In genomic region chr2:69129425-69130210, GRCm38 (mm10) we compare ENCODE assay signal across 9 mouse cellular contexts. TPM values are rescaled to one million over a fixed set of nuclear protein-coding genes. Genes with fewer than 3 reads are reported as not detected.
DNase-seq lines count a peak whose midpoint lies in the region; ATAC-seq and TF ChIP-seq lines count a peak whose summit lies in the region.
"Had no signal": no experiment of that assay in that cellular context is flagged by ENCODE, and none has a peak within 500 bp of the region (broad histone marks: within the 10 kb centered on the region; RNA-seq: fewer than 3 reads in every experiment).

No protein-coding gene starts in this region.

- H3K4me2 ChIP-seq in embryonic facial prominence, embryonic 12.5 days (replicated peaks), result no peak overlapping the region
- peak overlapping the region; percentile 12; the same call in 1 of the 2 replicates for H3K4me2 ChIP-seq in heart, postnatal 0 days (ENCODE audit: low read depth, low read length)
- H3K4me2 ChIP-seq: forebrain, embryonic 12.5 days had no signal

- TF ChIP-seq EP300 in heart, postnatal 0 days (IDR thresholded peaks at IDR 0.05; ENCODE audit: low read depth), result peak; percentile 30; the same call in 1 of the 2 replicates

- H3K36me3 ChIP-seq in embryonic facial prominence, embryonic 12.5 days, result no peaks in the 10 kb centered on the region
- H3K36me3 ChIP-seq in heart, postnatal 0 days (replicated peaks; ENCODE audit: control insufficient read depth, insufficient read depth, low read length), result no peaks in the 10 kb centered on the region
- H3K36me3 ChIP-seq: forebrain, embryonic 12.5 days had no signal

- WGBS in embryonic facial prominence, embryonic 12.5 days, result 60% methylated on average over 7 of the region's 7 CpGs
- WGBS in heart, postnatal 0 days, result 53% methylated on average over 7 of the region's 7 CpGs

- no peak for ATAC-seq in embryonic facial prominence, embryonic 12.5 days (ENCODE audit: insufficient number of reproducible peaks, insufficient read depth, low FRiP score, low TSS enrichment)
- ATAC-seq in heart, postnatal 0 days (ENCODE audit: insufficient read depth, low read depth), result peak; percentile 60; the same call in 1 of the 2 replicates

- DNase-seq in layer of hippocampus, adult 2 months (ENCODE audit: low spot score in 2 of 2), result no peak
- no peak for DNase-seq in layer of hippocampus, postnatal 10 days (ENCODE audit: low spot score in 2 of 2)
- DNase-seq in heart, postnatal 0 days (ENCODE audit: low spot score), result peak; percentile 23
- DNase-seq in kidney, postnatal 14 days, result peak; percentile 44
- no peak for DNase-seq in cerebellum, adult 8-10 months
- no peak for DNase-seq in right cerebral cortex, postnatal 14 days
- DNase-seq in adrenal gland, adult 8-10 months, result no peak

- no peaks in the 10 kb centered on the region for H3K27me3 ChIP-seq in embryonic facial prominence, embryonic 12.5 days
- H3K27me3 ChIP-seq in heart, postnatal 0 days (ENCODE audit: control insufficient read depth, insufficient read depth, low read length), result no peaks in the 10 kb centered on the region
- H3K27me3 ChIP-seq: forebrain, embryonic 12.5 days had no signal

- H3K9ac ChIP-seq in embryonic facial prominence, embryonic 12.5 days, result no peak overlapping the region
- no peak overlapping the region for H3K9ac ChIP-seq in heart, postnatal 0 days (replicated peaks; ENCODE audit: low read depth, low read length)
- H3K9ac ChIP-seq: forebrain, embryonic 12.5 days had no signal

- TF ChIP-seq CTCF in layer of hippocampus, adult 2 months (conservative IDR thresholded peaks at IDR 0.05), result no peak
- no peak for TF ChIP-seq CTCF in heart, postnatal 0 days (IDR thresholded peaks at IDR 0.05; ENCODE audit: low read depth)

- peak overlapping the region; percentile 47; the same call in 1 of the 2 replicates for H3K27ac ChIP-seq in layer of hippocampus, adult 2 months
- H3K27ac ChIP-seq in embryonic facial prominence, embryonic 12.5 days, result peak overlapping the region; percentile 43; the same call in 1 of the 2 replicates
- peak overlapping the region; percentile 72 for H3K27ac ChIP-seq in heart, postnatal 0 days (ENCODE audit: low read depth)
- H3K27ac ChIP-seq: forebrain, embryonic 12.5 days had no signal

- peaks cover 10% of the 10 kb centered on the region for H3K4me1 ChIP-seq in embryonic facial prominence, embryonic 12.5 days
- H3K4me1 ChIP-seq in heart, postnatal 0 days (ENCODE audit: control insufficient read depth, insufficient read depth), result 0 out of 2 replicates have a peak, but pooled peaks cover 4% of the 10 kb centered on the region

- no peak overlapping the region for H3K4me3 ChIP-seq in layer of hippocampus, adult 2 months
- H3K4me3 ChIP-seq in embryonic facial prominence, embryonic 12.5 days, result no peak overlapping the region
- no peak overlapping the region for H3K4me3 ChIP-seq in heart, postnatal 0 days (ENCODE audit: low read depth, low read length)
- H3K4me3 ChIP-seq: forebrain, embryonic 12.5 days had no signal

- no peaks in the 10 kb centered on the region for H3K9me3 ChIP-seq in embryonic facial prominence, embryonic 12.5 days
- no peaks in the 10 kb centered on the region for H3K9me3 ChIP-seq in heart, postnatal 0 days (replicated peaks; ENCODE audit: control insufficient read depth, low read length)
- H3K9me3 ChIP-seq: forebrain, embryonic 12.5 days had no signal

RNA-seq across cellular contexts. Expression of gene Nostrin, which starts 6.0 kb away (rescaled TPM):
- total RNA-seq in layer of hippocampus, adult 2 months (2021), result 1 to 10 TPM; 4.2 to 4.8 TPM
- 1 to 10 TPM; 4.0 to 5.0 TPM for total RNA-seq in layer of hippocampus, postnatal 10 days (2021)
- polyA plus RNA-seq in embryonic facial prominence, embryonic 12.5 days (2016; fragmentation: Nextera tagmentation; extraction: Ambion mirVana), result 0.45 and 0.65 TPM in 2 replicates
- 1.1 and 6.9 TPM in 2 replicates for total RNA-seq in heart, postnatal 0 days (2014; rRNA removed; ENCODE audit: low replicate concordance)
- 7.7 and 8.4 TPM in 2 replicates for polyA plus RNA-seq in heart, postnatal 0 days (2015; fragmentation: Nextera tagmentation; extraction: Ambion mirVana)
- 10 to 100 TPM in 1 of 4 experiments, 1 to 10 TPM in 3; 6.1 to 10.8 (median 8.8) TPM for total RNA-seq in adrenal gland, adult 8-10 months (2022)

Comparison
In these comparisons a context has a peak if more than half of its experiments do, and no peak if none do; other contexts are left out.
1. DNase-seq: peak in heart, postnatal 0 days (single experiment) and kidney, postnatal 14 days (single experiment); none in layer of hippocampus, adult 2 months (0 of 2), layer of hippocampus, postnatal 10 days (0 of 2), cerebellum, adult 8-10 months (single experiment), right cerebral cortex, postnatal 14 days (single experiment) and adrenal gland, adult 8-10 months (single experiment).
2. Peak in every context shown above with its lines, with median percentiles within 50 percentile points of each other: H3K27ac ChIP-seq.